Mouse (Mus musculus): ENCODE results near the gene Flt1. TPM values are rescaled to one million over a fixed set of nuclear protein-coding genes. Genes with fewer than 3 reads are reported as not detected.

Flt1 gene
- total RNA-seq, 2 experiments from 2014 or later: 31.7 to 34.7 TPM

GRCm38 (mm10) chr5:147607256-147607975 lies 118.4 kb downstream of the Flt1 start:
- no peak for DNase-seq (ENCODE audit: low spot score in 2 of 2)
- Histone ChIP-seq H3K27ac (no peak overlapping the region), H3K4me3 (no peak overlapping the region)
- no peak for TF ChIP-seq CTCF (conservative IDR thresholded peaks at IDR 0.05)

GRCm38 (mm10) chr5:147606751-147607150 lies 119.1 kb downstream of the Flt1 start:
- no peak for DNase-seq (ENCODE audit: low spot score in 2 of 2)
- no peak overlapping the region for H3K4me3 ChIP-seq
- no peak overlapping the region for H3K27ac ChIP-seq
- TF ChIP-seq CTCF (conservative IDR thresholded peaks at IDR 0.05): no peak

GRCm38 (mm10) chr5:147601460-147602360 lies 124.1 kb downstream of the Flt1 start:
- no peak for TF ChIP-seq CTCF (conservative IDR thresholded peaks at IDR 0.05)
- DNase-seq (ENCODE audit: low spot score in 2 of 2): no peak

GRCm38 (mm10) chr5:147597825-147598224 lies 128.0 kb downstream of the Flt1 start:
- no peak for TF ChIP-seq CTCF (conservative IDR thresholded peaks at IDR 0.05)
- no peak overlapping the region for H3K4me3 ChIP-seq
- H3K27ac ChIP-seq: no peak overlapping the region
- no peak for DNase-seq (ENCODE audit: low spot score in 2 of 2)

More at GRCm38 (mm10) chr5:147601460-147602360, 124.1 kb downstream of the Flt1 start:
- Histone ChIP-seq H3K4me3 (no peak overlapping the region), H3K27ac (no peak overlapping the region)

- Histone ChIP-seq H3K4me3 (no peak overlapping the region), H3K27ac (no peak overlapping the region)
- no peak for DNase-seq (ENCODE audit: low spot score in 2 of 2)
- no peak for TF ChIP-seq CTCF (conservative IDR thresholded peaks at IDR 0.05)
Observed at GRCm38 (mm10) chr5:147589814-147590213, 136.0 kb downstream of the Flt1 start.

- H3K27ac ChIP-seq: no peak overlapping the region
- no peak for TF ChIP-seq CTCF (conservative IDR thresholded peaks at IDR 0.05)
- DNase-seq (ENCODE audit: low spot score in 2 of 2): no peak
- H3K4me3 ChIP-seq: no peak overlapping the region
Observed at GRCm38 (mm10) chr5:147585070-147585469, 140.7 kb downstream of the Flt1 start.

- TF ChIP-seq CTCF (conservative IDR thresholded peaks at IDR 0.05): no peak
- no peak overlapping the region for H3K4me3 ChIP-seq
- no peak for DNase-seq (ENCODE audit: low spot score in 2 of 2)
- H3K27ac ChIP-seq: no peak overlapping the region
Observed at GRCm38 (mm10) chr5:147584648-147585047, 141.2 kb downstream of the Flt1 start.

- DNase-seq (ENCODE audit: low spot score in 2 of 2): peak; percentile 64 to 87
- TF ChIP-seq CTCF (conservative IDR thresholded peaks at IDR 0.05): peak; percentile 95
Observed at GRCm38 (mm10) chr5:147583702-147584298, 142.0 kb downstream of the Flt1 start.

GRCm38 (mm10) chr5:147580181-147580580 lies 145.6 kb downstream of the Flt1 start:
- DNase-seq (ENCODE audit: low spot score in 2 of 2): no peak
- H3K27ac ChIP-seq: no peak overlapping the region
- H3K4me3 ChIP-seq: no peak overlapping the region
- no peak for TF ChIP-seq CTCF (conservative IDR thresholded peaks at IDR 0.05)

More at GRCm38 (mm10) chr5:147583702-147584298, 142.0 kb downstream of the Flt1 start:
- Histone ChIP-seq H3K27ac (no peak overlapping the region), H3K4me3 (no peak overlapping the region)

- no peak for DNase-seq (ENCODE audit: low spot score in 2 of 2)
- TF ChIP-seq CTCF (conservative IDR thresholded peaks at IDR 0.05): no peak
- Histone ChIP-seq H3K27ac (no peak overlapping the region), H3K4me3 (no peak overlapping the region)
Observed at GRCm38 (mm10) chr5:147579691-147580090, 146.1 kb downstream of the Flt1 start.

- peak; percentile 38 for TF ChIP-seq CTCF (conservative IDR thresholded peaks at IDR 0.05)
- no peak for DNase-seq (ENCODE audit: low spot score in 2 of 2)
- no peak overlapping the region for H3K4me3 ChIP-seq
- H3K27ac ChIP-seq: no peak overlapping the region
Observed at GRCm38 (mm10) chr5:147579148-147579547, 146.7 kb downstream of the Flt1 start.

GRCm38 (mm10) chr5:147577003-147577402 lies 148.8 kb downstream of the Flt1 start:
- DNase-seq (ENCODE audit: low spot score in 2 of 2): no peak
- no peak for TF ChIP-seq CTCF (conservative IDR thresholded peaks at IDR 0.05)
- no peak overlapping the region for H3K27ac ChIP-seq
- H3K4me3 ChIP-seq: no peak overlapping the region

- Histone ChIP-seq H3K27ac (no peak overlapping the region), H3K4me3 (no peak overlapping the region)
- TF ChIP-seq CTCF (conservative IDR thresholded peaks at IDR 0.05): no peak
- DNase-seq (ENCODE audit: low spot score in 2 of 2): no peak
Observed at GRCm38 (mm10) chr5:147574517-147574916, 151.3 kb downstream of the Flt1 start.
